In genomic region chr10:81232580-81233225, GRCm38 (mm10) we compare ENCODE assay signal across 7 mouse cellular contexts. TPM values are rescaled to one million over a fixed set of nuclear protein-coding genes. Genes with fewer than 3 reads are reported as not detected.
DNase-seq lines count a peak whose midpoint lies in the region; ATAC-seq lines count a peak whose summit lies in the region.

Gene Zfr2 (plus strand): TSS chr10:81233155.

- H3K4me2 ChIP-seq in intestine, embryonic 15.5 days (replicated peaks): peak within 1 kb of the TSS; percentile 72

- peak; percentile 90 for ATAC-seq in intestine, embryonic 15.5 days

- peak within 1 kb of the TSS; percentile 77 for H3K9ac ChIP-seq in intestine, embryonic 15.5 days

- intact Hi-C loops in gastrocnemius, postnatal 36 days (cut with DNase I): no loop called here
- intact Hi-C loops in left cerebral cortex, postnatal 25 days (cut with DNase I): no loop called here

- H3K27ac ChIP-seq in intestine, embryonic 15.5 days: peak within 1 kb of the TSS; percentile 58
- peak within 1 kb of the TSS; percentile 92 for H3K27ac ChIP-seq in midbrain, embryonic 10.5 days (replicated peaks)

- H3K4me1 ChIP-seq in intestine, embryonic 15.5 days (replicated peaks): peaks cover 22% of the 10 kb centered on the region
- H3K4me1 ChIP-seq in midbrain, embryonic 10.5 days: peaks cover 46% of the 10 kb centered on the region

- 5% methylated on average over 29 of the region's 29 CpGs for WGBS in intestine, embryonic 15.5 days
- WGBS in midbrain, embryonic 10.5 days: 8% methylated on average over 29 of the region's 29 CpGs

- peak; percentile 95 for DNase-seq in adrenal gland, adult 2 months
- DNase-seq in embryo, embryonic 11.5 days (ENCODE audit: low read depth, low spot score): peak; percentile 77
- peak; percentile 73 to 78 for DNase-seq in gastrocnemius, postnatal 36 days
- DNase-seq in left cerebral cortex, postnatal 25 days (ENCODE audit: low spot score in 2 of 2): peak; percentile 93 to 97
- peak; percentile 84 for DNase-seq in midbrain, embryonic 10.5 days (ENCODE audit: low spot score)
- DNase-seq in right cerebral cortex, postnatal 4 days: peak; percentile 85

- no peaks in the 10 kb centered on the region for H3K9me3 ChIP-seq in intestine, embryonic 15.5 days
- H3K9me3 ChIP-seq in midbrain, embryonic 10.5 days (replicated peaks): no peaks in the 10 kb centered on the region

- peaks cover 31% of the 10 kb centered on the region for H3K27me3 ChIP-seq in intestine, embryonic 15.5 days (replicated peaks)
- peaks cover 56% of the 10 kb centered on the region for H3K27me3 ChIP-seq in midbrain, embryonic 10.5 days (ENCODE audit: low read depth, poor library complexity, severe bottlenecking)

- H3K4me3 ChIP-seq in intestine, embryonic 15.5 days (replicated peaks): peak within 1 kb of the TSS; percentile 76
- H3K4me3 ChIP-seq in midbrain, embryonic 10.5 days: peak within 1 kb of the TSS; percentile 81

- no peaks in the 10 kb centered on the region for H3K36me3 ChIP-seq in intestine, embryonic 15.5 days
- H3K36me3 ChIP-seq in midbrain, embryonic 10.5 days: no peaks in the 10 kb centered on the region

RNA-seq across cellular contexts. Expression of gene Zfr2, which starts in this region (rescaled TPM):
- 10 to 100 TPM; 12.6 to 14.1 TPM for total RNA-seq in adrenal gland, adult 2 months (2021)
- polyA plus RNA-seq in adrenal gland, adult 2 months (2012; rRNA removed): 38.7 and 47.5 TPM in 2 replicates
- total RNA-seq in gastrocnemius, postnatal 36 days (2021): 1 to 10 TPM; 1.9 TPM
- 7.9 and 9.2 TPM in 2 replicates for polyA plus RNA-seq in intestine, embryonic 15.5 days (2015; fragmentation: Nextera tagmentation; extraction: Ambion mirVana)
- 10 to 100 TPM; 57.2 to 63.1 TPM for total RNA-seq in left cerebral cortex, postnatal 25 days (2021)
- 3.5 and 6.3 TPM in 2 replicates for polyA plus RNA-seq in midbrain, embryonic 10.5 days (2016; fragmentation: Nextera tagmentation; extraction: Ambion mirVana)

Comparison
In these comparisons a context has a peak if more than half of its experiments do, and no peak if none do; other contexts are left out.
1. Peak in every context shown above with its lines: DNase-seq, ATAC-seq, H3K4me3 ChIP-seq and H3K27ac ChIP-seq.
2. RNA of gene Zfr2 (total RNA-seq): 57.2 to 63.1 TPM in left cerebral cortex, postnatal 25 days and 12.6 to 14.1 TPM in adrenal gland, adult 2 months; 1.9 TPM in gastrocnemius, postnatal 36 days; every median in the first group is over 4 times any median in the second.